Mouse (Mus musculus): ENCODE data around the gene Fgf15. TPM values are rescaled to one million over a fixed set of nuclear protein-coding genes. Genes with fewer than 3 reads are reported as not detected.

Fgf15 gene
- total and polyA plus RNA-seq, 3 experiments: 38.9 to 129 (median 48.5) TPM

- ATAC-seq (ENCODE audit: extremely low read depth, insufficient number of reproducible peaks, low FRiP score, poor library complexity, severe bottlenecking) (no peak), DNase-seq (ENCODE audit: low spot score) (no peak)
- peaks cover 26% of the 10 kb centered on the region for H3K4me1 ChIP-seq (ENCODE audit: insufficient read depth, low read depth, low read length)
Measured at GRCm38 (mm10) chr7:144864160-144864670, 32.1 kb upstream of the Fgf15 start.

GRCm38 (mm10) chr7:144867161-144867560 lies 29.2 kb upstream of the Fgf15 start:
- Histone ChIP-seq H3K4me3 (ENCODE audit: low read depth, low read length) (no peak overlapping the region), H3K36me3 (replicated peaks) (no peaks in the 10 kb centered on the region), H3K4me1 (ENCODE audit: insufficient read depth, low read depth, low read length) (peaks cover 13% of the 10 kb centered on the region), H3K9me3 (replicated peaks) (0 out of 2 replicates have a peak, but pooled peaks cover 1% of the 10 kb centered on the region), H3K27me3 (ENCODE audit: insufficient read depth, low read length) (peaks cover 76% of the 10 kb centered on the region)
- ATAC-seq (ENCODE audit: extremely low read depth, insufficient number of reproducible peaks, low FRiP score, poor library complexity, severe bottlenecking) (no peak), DNase-seq (ENCODE audit: low spot score) (no peak)
- no peak for TF ChIP-seq GATA1 (IDR thresholded peaks at IDR 0.05; ENCODE audit: borderline replicate concordance, low read length)
- no peak for TF ChIP-seq GATA2 (IDR thresholded peaks at IDR 0.05; ENCODE audit: borderline replicate concordance, low read depth, low read length)
- TF ChIP-seq POLR2AphosphoS5 (IDR thresholded peaks at IDR 0.05; ENCODE audit: insufficient replicate concordance, low read depth, low read length): no peak
- TF ChIP-seq CTCF (IDR thresholded peaks at IDR 0.05; ENCODE audit: low read depth, low read length): no peak
- no peak for TF ChIP-seq TAL1 (conservative IDR thresholded peaks at IDR 0.05; ENCODE audit: low read depth, low read length)

More at GRCm38 (mm10) chr7:144864160-144864670, 32.1 kb upstream of the Fgf15 start:
- TF ChIP-seq CTCF (IDR thresholded peaks at IDR 0.05; ENCODE audit: low read depth, low read length): no peak
- TF ChIP-seq POLR2AphosphoS5 (IDR thresholded peaks at IDR 0.05; ENCODE audit: insufficient replicate concordance, low read depth, low read length): no peak
- no peak for TF ChIP-seq TAL1 (conservative IDR thresholded peaks at IDR 0.05; ENCODE audit: low read depth, low read length)
- no peak for TF ChIP-seq GATA2 (IDR thresholded peaks at IDR 0.05; ENCODE audit: borderline replicate concordance, low read depth, low read length)
- no peak for TF ChIP-seq GATA1 (IDR thresholded peaks at IDR 0.05; ENCODE audit: borderline replicate concordance, low read length)
- H3K9me3 ChIP-seq (replicated peaks): peaks cover 13% of the 10 kb centered on the region
- H3K4me3 ChIP-seq (ENCODE audit: low read depth, low read length): no peak overlapping the region
- H3K27me3 ChIP-seq (ENCODE audit: insufficient read depth, low read length): peaks cover 88% of the 10 kb centered on the region
- no peaks in the 10 kb centered on the region for H3K36me3 ChIP-seq (replicated peaks)

- no peak for ATAC-seq (ENCODE audit: extremely low read depth, insufficient number of reproducible peaks, low FRiP score, poor library complexity, severe bottlenecking)
- peaks cover 76% of the 10 kb centered on the region for H3K27me3 ChIP-seq (ENCODE audit: insufficient read depth, low read length)
- H3K9me3 ChIP-seq (replicated peaks): no peaks in the 10 kb centered on the region
- H3K4me1 ChIP-seq (ENCODE audit: insufficient read depth, low read depth, low read length): peaks cover 14% of the 10 kb centered on the region
- TF ChIP-seq GATA1 (IDR thresholded peaks at IDR 0.05; ENCODE audit: borderline replicate concordance, low read length): no peak
- no peak for TF ChIP-seq CTCF (IDR thresholded peaks at IDR 0.05; ENCODE audit: low read depth, low read length)
- TF ChIP-seq POLR2AphosphoS5 (IDR thresholded peaks at IDR 0.05; ENCODE audit: insufficient replicate concordance, low read depth, low read length): no peak
- TF ChIP-seq TAL1 (conservative IDR thresholded peaks at IDR 0.05; ENCODE audit: low read depth, low read length): no peak
- no peak for TF ChIP-seq GATA2 (IDR thresholded peaks at IDR 0.05; ENCODE audit: borderline replicate concordance, low read depth, low read length)
- no peak for DNase-seq (ENCODE audit: low spot score)
- no peaks in the 10 kb centered on the region for H3K36me3 ChIP-seq (replicated peaks)
- no peak overlapping the region for H3K4me3 ChIP-seq (ENCODE audit: low read depth, low read length)
Measured at GRCm38 (mm10) chr7:144867602-144868001, 28.7 kb upstream of the Fgf15 start.

- ATAC-seq (ENCODE audit: extremely low read depth, insufficient number of reproducible peaks, low FRiP score, poor library complexity, severe bottlenecking): no peak
- peaks cover 74% of the 10 kb centered on the region for H3K27me3 ChIP-seq (ENCODE audit: insufficient read depth, low read length)
- no peaks in the 10 kb centered on the region for H3K36me3 ChIP-seq (replicated peaks)
- TF ChIP-seq GATA1 (IDR thresholded peaks at IDR 0.05; ENCODE audit: borderline replicate concordance, low read length) (no peak), TAL1 (conservative IDR thresholded peaks at IDR 0.05; ENCODE audit: low read depth, low read length) (no peak), GATA2 (IDR thresholded peaks at IDR 0.05; ENCODE audit: borderline replicate concordance, low read depth, low read length) (no peak), POLR2AphosphoS5 (IDR thresholded peaks at IDR 0.05; ENCODE audit: insufficient replicate concordance, low read depth, low read length) (no peak), CTCF (IDR thresholded peaks at IDR 0.05; ENCODE audit: low read depth, low read length) (no peak)
- no peaks in the 10 kb centered on the region for H3K9me3 ChIP-seq (replicated peaks)
- no peak for DNase-seq (ENCODE audit: low spot score)
- H3K4me1 ChIP-seq (ENCODE audit: insufficient read depth, low read depth, low read length): peaks cover 18% of the 10 kb centered on the region
- H3K4me3 ChIP-seq (ENCODE audit: low read depth, low read length): no peak overlapping the region
Measured at GRCm38 (mm10) chr7:144872420-144872819, 23.9 kb upstream of the Fgf15 start.

- TF ChIP-seq GATA1 (IDR thresholded peaks at IDR 0.05; ENCODE audit: borderline replicate concordance, low read length): no peak
- TF ChIP-seq POLR2AphosphoS5 (IDR thresholded peaks at IDR 0.05; ENCODE audit: insufficient replicate concordance, low read depth, low read length): no peak
- no peak for TF ChIP-seq CTCF (IDR thresholded peaks at IDR 0.05; ENCODE audit: low read depth, low read length)
- no peak for TF ChIP-seq TAL1 (conservative IDR thresholded peaks at IDR 0.05; ENCODE audit: low read depth, low read length)
- no peak for TF ChIP-seq GATA2 (IDR thresholded peaks at IDR 0.05; ENCODE audit: borderline replicate concordance, low read depth, low read length)
- Histone ChIP-seq H3K36me3 (replicated peaks) (no peaks in the 10 kb centered on the region), H3K4me3 (ENCODE audit: low read depth, low read length) (no peak overlapping the region), H3K9me3 (replicated peaks) (no peaks in the 10 kb centered on the region), H3K4me1 (ENCODE audit: insufficient read depth, low read depth, low read length) (peaks cover 18% of the 10 kb centered on the region), H3K27me3 (ENCODE audit: insufficient read depth, low read length) (peaks cover 69% of the 10 kb centered on the region)
- no peak for ATAC-seq (ENCODE audit: extremely low read depth, insufficient number of reproducible peaks, low FRiP score, poor library complexity, severe bottlenecking)
- no peak for DNase-seq (ENCODE audit: low spot score)
Measured at GRCm38 (mm10) chr7:144873160-144873559, 23.2 kb upstream of the Fgf15 start.

- no peaks in the 10 kb centered on the region for H3K9me3 ChIP-seq (replicated peaks)
- H3K4me3 ChIP-seq (ENCODE audit: low read depth, low read length): no peak overlapping the region
- TF ChIP-seq GATA2 (IDR thresholded peaks at IDR 0.05; ENCODE audit: borderline replicate concordance, low read depth, low read length) (no peak), TAL1 (conservative IDR thresholded peaks at IDR 0.05; ENCODE audit: low read depth, low read length) (no peak)
- DNase-seq (ENCODE audit: low spot score): no peak
- peaks cover 18% of the 10 kb centered on the region for H3K4me1 ChIP-seq (ENCODE audit: insufficient read depth, low read depth, low read length)
- H3K27me3 ChIP-seq (ENCODE audit: insufficient read depth, low read length): peaks cover 66% of the 10 kb centered on the region
- no peaks in the 10 kb centered on the region for H3K36me3 ChIP-seq (replicated peaks)
- ATAC-seq (ENCODE audit: extremely low read depth, insufficient number of reproducible peaks, low FRiP score, poor library complexity, severe bottlenecking): no peak
Measured at GRCm38 (mm10) chr7:144874226-144874625, 22.1 kb upstream of the Fgf15 start.
